Mouse (Mus musculus) heart, postnatal 0 days (tissue): ENCODE measurements at regions not wholly inside any gene's neighbourhood (a gene's known extent, or its start where the extent isn't known, plus 50 kb on each side); places are given as distances from the start of the nearest gene placed in this dataset.

Experiments used
- ATAC-seq: fragments of 200-750 bp; cut with Nextera tagmentation; 2 replicates; pipeline ENCODE4 v1.8.0; 2017; ENCODE audit warnings: low read depth, moderate number of reproducible peaks, moderate library complexity; ENCODE audit not compliant: insufficient read depth
- DNase-seq: peaks from one replicate; pipeline ENCODE4 v3.0.0-alpha.2; 2016; ENCODE audit warnings: low spot score
- H3K27ac ChIP-seq: fragments of 300-500 bp; sonication (generic); 2 replicates; pipeline ENCODE4 v1.5.1; 2014; ENCODE audit warnings: low read depth, mild to moderate bottlenecking
- H3K27me3 ChIP-seq: fragments of 300-500 bp; sonication (generic); 2 replicates; pipeline ENCODE4 v1.6.1; 2014; ENCODE audit warnings: low read length, mixed read lengths; ENCODE audit not compliant: control insufficient read depth, insufficient read depth
- H3K36me3 ChIP-seq: fragments of 300-500 bp; sonication (generic); replicated peaks from 2 replicates; pipeline ENCODE4 v1.6.1; 2014; ENCODE audit warnings: low read length, mixed read lengths; ENCODE audit not compliant: control insufficient read depth, insufficient read depth
- H3K4me1 ChIP-seq: fragments of 300-500 bp; sonication (generic); 2 replicates; pipeline ENCODE4 v1.6.1; 2014; ENCODE audit warnings: antibody characterized with exemption; ENCODE audit not compliant: control insufficient read depth, insufficient read depth
- H3K4me2 ChIP-seq: fragments of 300-500 bp; sonication (generic); 2 replicates; pipeline ENCODE4 v1.6.1; 2014; ENCODE audit warnings: low read depth, mild to moderate bottlenecking, low read length, moderate library complexity
- H3K4me3 ChIP-seq: fragments of 300-500 bp; sonication (generic); 2 replicates; pipeline ENCODE4 v1.5.1; 2014; ENCODE audit warnings: low read depth, low read length
- H3K9ac ChIP-seq: fragments of 300-500 bp; sonication (generic); replicated peaks from 2 replicates; pipeline ENCODE4 v1.6.1; 2014; ENCODE audit warnings: low read depth, low read length, mixed read lengths
- H3K9me3 ChIP-seq: fragments of 300-500 bp; sonication (generic); replicated peaks from 2 replicates; pipeline ENCODE4 v1.6.1; 2016; ENCODE audit warnings: low read length; ENCODE audit not compliant: control insufficient read depth
- CTCF ChIP-seq: IDR thresholded peaks from 2 replicates; pipeline ENCODE4 v1.5.1; 2016; ENCODE audit warnings: antibody characterized with exemption, control low read depth, low read depth
- EP300 ChIP-seq: IDR thresholded peaks from 2 replicates; pipeline ENCODE4 v1.6.1; 2016; ENCODE audit warnings: antibody characterized with exemption, low read depth
- WGBS: fragments of 180-500 bp; shearing (Covaris S2); extraction: QIAGEN DNeasy Blood & Tissue Kit; methylation state at CpG from one replicate; pipeline ENCODE4 v1.1.7; 2014; 5-methylcytosine and 5-hydroxymethylcytosine counted together

DNA sequence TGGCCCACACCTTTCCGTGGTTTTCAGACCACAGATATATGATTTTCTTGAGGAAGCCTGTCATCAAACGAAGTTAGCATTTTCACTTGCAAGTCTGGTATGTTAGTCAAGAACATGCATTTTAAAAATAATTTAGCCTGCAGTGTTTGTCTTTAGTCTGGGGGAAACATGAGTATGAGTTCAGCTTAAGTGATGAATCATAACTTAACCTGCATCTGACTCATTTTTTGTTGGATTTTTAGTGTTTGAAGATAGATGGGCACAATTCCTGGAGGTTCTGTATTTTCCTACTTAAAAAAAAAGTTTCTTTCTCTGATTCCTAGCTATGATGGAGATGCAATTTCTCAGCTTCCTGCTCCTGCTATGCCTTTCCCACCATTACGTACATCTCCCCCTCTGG is 95.8 kb upstream of the 1700020N01Rik start:
- Histone ChIP-seq H3K4me3 (no peak overlapping the region), H3K27me3 (no peaks in the 10 kb centered on the region), H3K4me2 (no peak overlapping the region), H3K27ac (no peak overlapping the region), H3K4me1 (no peaks in the 10 kb centered on the region), H3K36me3 (no peaks in the 10 kb centered on the region), H3K9ac (no peak overlapping the region), H3K9me3 (no peaks in the 10 kb centered on the region)
- DNase-seq (no peak), ATAC-seq (no peak)
- no peak for TF ChIP-seq CTCF
- TF ChIP-seq EP300, result no peak
- 82% methylated on average over 3 of the region's 3 CpGs for WGBS

DNA sequence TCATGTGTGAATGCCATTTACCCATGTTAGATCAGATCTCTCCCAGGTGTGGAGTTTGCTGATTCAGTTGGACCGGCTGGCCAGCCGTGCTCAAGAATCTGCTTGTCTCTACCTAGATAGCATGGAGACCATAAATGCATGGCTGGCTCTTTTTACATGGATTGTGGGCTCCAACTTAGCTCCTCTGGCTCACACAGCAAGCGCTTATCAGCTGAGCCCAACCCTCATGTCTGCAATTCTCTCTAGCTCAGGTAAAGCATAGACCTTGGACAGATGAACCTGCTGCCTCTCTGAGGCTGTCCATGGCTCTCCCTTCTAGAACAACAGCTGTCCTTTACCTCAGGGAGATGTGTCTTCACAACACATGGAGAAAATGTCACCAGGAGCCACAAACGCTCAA is 94.8 kb upstream of the 1700020N01Rik start:
- H3K27ac ChIP-seq, result no peak overlapping the region
- H3K4me2 ChIP-seq, result no peak overlapping the region
- no peaks in the 10 kb centered on the region for H3K4me1 ChIP-seq
- DNase-seq (no peak), ATAC-seq (no peak)
- H3K36me3 ChIP-seq, result no peaks in the 10 kb centered on the region
- TF ChIP-seq CTCF (no peak), EP300 (no peak)
- H3K27me3 ChIP-seq, result no peaks in the 10 kb centered on the region
- H3K9ac ChIP-seq, result no peak overlapping the region
- WGBS, result 78% methylated on average over 4 of the region's 4 CpGs
- no peaks in the 10 kb centered on the region for H3K9me3 ChIP-seq
- no peak overlapping the region for H3K4me3 ChIP-seq

DNA sequence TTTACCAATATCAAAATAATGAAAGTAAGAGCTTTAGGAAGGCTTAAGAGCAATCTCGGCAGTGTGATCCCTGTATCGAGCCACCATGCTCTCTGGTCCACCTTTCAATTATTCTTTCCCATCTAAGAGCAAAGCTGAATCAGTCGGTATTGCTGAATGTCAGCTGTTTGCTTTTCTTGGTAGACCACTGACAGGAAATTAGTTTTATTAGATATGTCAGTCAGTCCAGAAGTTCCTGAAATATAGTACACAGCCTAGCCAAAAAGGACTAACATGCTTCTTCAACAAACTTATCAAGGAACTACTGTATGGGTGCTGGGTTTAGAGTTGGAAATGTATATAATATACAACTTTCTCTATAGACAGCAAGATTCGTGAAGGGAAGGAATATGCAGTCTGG is 91.3 kb upstream of the 1700020N01Rik start:
- H3K9me3 ChIP-seq, result no peaks in the 10 kb centered on the region
- H3K9ac ChIP-seq, result no peak overlapping the region
- H3K4me3 ChIP-seq, result no peak overlapping the region
- WGBS, result 76% methylated on average over 4 of the region's 4 CpGs
- H3K4me1 ChIP-seq, result no peaks in the 10 kb centered on the region
- no peaks in the 10 kb centered on the region for H3K36me3 ChIP-seq
- TF ChIP-seq EP300 (no peak), CTCF (no peak)
- H3K27ac ChIP-seq, result no peak overlapping the region
- H3K4me2 ChIP-seq, result no peak overlapping the region
- ATAC-seq (no peak), DNase-seq (no peak)
- no peaks in the 10 kb centered on the region for H3K27me3 ChIP-seq

- H3K27ac ChIP-seq, result no peak overlapping the region
- H3K27me3 ChIP-seq, result no peaks in the 10 kb centered on the region
- no peak overlapping the region for H3K4me3 ChIP-seq
- TF ChIP-seq CTCF (no peak), EP300 (no peak)
- H3K36me3 ChIP-seq, result no peaks in the 10 kb centered on the region
- H3K4me2 ChIP-seq, result no peak overlapping the region
- ATAC-seq (no peak), DNase-seq (no peak)
- H3K9ac ChIP-seq, result no peak overlapping the region
- no peaks in the 10 kb centered on the region for H3K9me3 ChIP-seq
- 82% methylated on average over 3 of the region's 3 CpGs for WGBS
- no peaks in the 10 kb centered on the region for H3K4me1 ChIP-seq
These were observed 88.5 kb upstream of the 1700020N01Rik start for GRCm38 (mm10) chr10:21504431-21504830.

- no peaks in the 10 kb centered on the region for H3K9me3 ChIP-seq
- H3K27me3 ChIP-seq, result no peaks in the 10 kb centered on the region
- ATAC-seq (no peak), DNase-seq (no peak)
- H3K4me2 ChIP-seq, result no peak overlapping the region
- no peak for TF ChIP-seq EP300
- TF ChIP-seq CTCF, result no peak
- H3K27ac ChIP-seq, result no peak overlapping the region
- no peaks in the 10 kb centered on the region for H3K4me1 ChIP-seq
- H3K9ac ChIP-seq, result no peak overlapping the region
- H3K4me3 ChIP-seq, result no peak overlapping the region
- no peaks in the 10 kb centered on the region for H3K36me3 ChIP-seq
- WGBS, result 34% methylated on average over 5 of the region's 5 CpGs
These were observed 81.6 kb upstream of the 1700020N01Rik start for GRCm38 (mm10) chr10:21511386-21511785.

DNA sequence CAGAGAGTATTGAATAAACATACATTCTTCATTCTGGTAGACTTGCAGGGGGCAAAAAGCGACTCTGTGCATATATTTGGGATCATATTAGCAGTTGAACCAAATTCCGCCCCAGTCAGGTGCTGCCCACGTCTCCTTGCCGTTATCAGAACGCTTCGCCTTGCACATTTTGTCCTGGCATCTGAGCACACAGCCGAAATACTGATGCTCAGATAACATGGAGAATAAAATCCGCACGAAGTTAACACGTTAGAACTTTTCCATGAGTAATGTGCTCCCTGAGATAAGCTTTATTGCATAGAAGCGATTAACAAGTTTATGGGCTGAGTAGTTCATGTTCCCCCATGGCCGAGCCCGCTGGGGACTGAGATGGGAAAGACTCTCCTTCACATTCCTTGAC is 80.5 kb upstream of the 1700020N01Rik start:
- H3K27ac ChIP-seq, result no peak overlapping the region
- no peak for DNase-seq
- H3K36me3 ChIP-seq, result no peaks in the 10 kb centered on the region
- H3K27me3 ChIP-seq, result no peaks in the 10 kb centered on the region
- 77% methylated on average over 13 of the region's 13 CpGs for WGBS
- TF ChIP-seq CTCF, result no peak
- TF ChIP-seq EP300, result no peak
- H3K4me3 ChIP-seq, result no peak overlapping the region
- no peaks in the 10 kb centered on the region for H3K4me1 ChIP-seq
- H3K9ac ChIP-seq, result no peak overlapping the region
- no peak for ATAC-seq
- no peaks in the 10 kb centered on the region for H3K9me3 ChIP-seq
- H3K4me2 ChIP-seq, result no peak overlapping the region
